Mouse (Mus musculus): ENCODE results near the gene Pga5. TPM values are rescaled to one million over a fixed set of nuclear protein-coding genes. Genes with fewer than 3 reads are reported as not detected.
A peak's percentile ranks its signal among the peaks of the same experiment; 100 is the strongest.

The Pga5 gene
- polyA plus RNA-seq, 1 experiment, result 0.04 TPM

GRCm38 (mm10) chr19:10640080-10640479 is 37.8 kb downstream of the Pga5 start:
- Histone ChIP-seq H3K36me3 (ENCODE audit: control insufficient read depth, insufficient read depth) (no peaks in the 10 kb centered on the region), H3ac (ENCODE audit: control insufficient read depth, insufficient read length) (no peak overlapping the region), H3K27me3 (ENCODE audit: control insufficient read depth, insufficient read depth, insufficient read length) (no peaks in the 10 kb centered on the region), H3K79me2 (ENCODE audit: control insufficient read depth, insufficient read depth) (no peaks in the 10 kb centered on the region), H3K4me3 (no peak overlapping the region), H3K4me2 (ENCODE audit: low read depth) (no peak overlapping the region)
- TF ChIP-seq TCF3 (IDR thresholded peaks at IDR 0.05; ENCODE audit: insufficient read length, low read depth), result no peak
- TF ChIP-seq MYOG (IDR thresholded peaks at IDR 0.05; ENCODE audit: control insufficient read depth in 1 of 3, insufficient read depth in 1 of 3, insufficient read length in 2 of 3, low read depth in 2 of 3), result no peak
- no peak for TF ChIP-seq TCF12 (IDR thresholded peaks at IDR 0.05; ENCODE audit: insufficient read depth, poor library complexity, severe bottlenecking)
- TF ChIP-seq USF1 (IDR thresholded peaks at IDR 0.05; ENCODE audit: low read depth), result no peak
- no peak for TF ChIP-seq CEBPB (IDR thresholded peaks at IDR 0.05; ENCODE audit: insufficient read depth, poor library complexity, severe bottlenecking)
- TF ChIP-seq MAX (IDR thresholded peaks at IDR 0.05; ENCODE audit: low read depth), result no peak
- no peak for TF ChIP-seq E2F4 (IDR thresholded peaks at IDR 0.05; ENCODE audit: insufficient read depth)
- no peak for TF ChIP-seq POLR2A (IDR thresholded peaks at IDR 0.05; ENCODE audit: insufficient read length, low read depth)
- no peak for TF ChIP-seq REST (IDR thresholded peaks at IDR 0.05; ENCODE audit: insufficient read depth, insufficient read length)
- TF ChIP-seq POLR2AphosphoS2 (IDR thresholded peaks at IDR 0.05; ENCODE audit: insufficient read length, low read depth), result no peak
- TF ChIP-seq SRF (IDR thresholded peaks at IDR 0.05; ENCODE audit: control insufficient read depth, insufficient read length, low read depth), result no peak

DNA sequence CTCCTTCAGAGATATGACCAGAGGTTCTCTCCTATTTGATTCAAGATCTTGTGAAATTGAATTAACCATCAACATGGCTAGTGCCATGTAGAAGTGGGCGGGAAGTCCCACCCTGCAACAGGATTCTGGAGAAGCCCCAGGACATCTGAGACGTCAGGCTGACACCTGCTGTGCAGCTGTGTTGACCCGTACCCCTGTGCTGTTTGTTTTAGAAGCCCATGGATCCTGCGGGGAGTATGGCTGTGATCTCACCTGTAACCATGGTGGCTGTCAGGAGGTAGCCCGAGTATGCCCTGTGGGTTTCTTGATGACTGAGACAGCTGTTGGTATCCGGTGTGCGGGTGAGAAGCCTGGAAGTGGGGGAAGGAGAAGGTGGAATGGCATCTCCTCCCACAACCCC is 40.0 kb downstream of the Pga5 start:
- Histone ChIP-seq H3K27me3 (ENCODE audit: control insufficient read depth, insufficient read depth, insufficient read length) (no peaks in the 10 kb centered on the region), H3ac (ENCODE audit: control insufficient read depth, insufficient read length) (no peak overlapping the region), H3K4me2 (ENCODE audit: low read depth) (no peak overlapping the region), H3K79me2 (ENCODE audit: control insufficient read depth, insufficient read depth) (no peaks in the 10 kb centered on the region), H3K4me3 (no peak overlapping the region), H3K36me3 (ENCODE audit: control insufficient read depth, insufficient read depth) (peaks cover 3% of the 10 kb centered on the region)
- TF ChIP-seq SRF (IDR thresholded peaks at IDR 0.05; ENCODE audit: control insufficient read depth, insufficient read length, low read depth) (no peak), CEBPB (IDR thresholded peaks at IDR 0.05; ENCODE audit: insufficient read depth, poor library complexity, severe bottlenecking) (no peak), TCF12 (IDR thresholded peaks at IDR 0.05; ENCODE audit: insufficient read depth, poor library complexity, severe bottlenecking) (peak; percentile 25), MYOD1 (IDR thresholded peaks at IDR 0.05; ENCODE audit: control insufficient read depth in 1 of 3, insufficient read length in 2 of 3, low read depth in 2 of 3) (peak in 2 of 3 experiments; percentile 53 to 76), POLR2A (IDR thresholded peaks at IDR 0.05; ENCODE audit: insufficient read length, low read depth) (no peak), TCF3 (IDR thresholded peaks at IDR 0.05; ENCODE audit: insufficient read length, low read depth) (peak; percentile 21), MYOG (IDR thresholded peaks at IDR 0.05; ENCODE audit: control insufficient read depth in 1 of 3, insufficient read depth in 1 of 3, insufficient read length in 2 of 3, low read depth in 2 of 3) (peak in 1 of 3 experiments; percentile 68), USF1 (IDR thresholded peaks at IDR 0.05; ENCODE audit: low read depth) (no peak), POLR2AphosphoS2 (IDR thresholded peaks at IDR 0.05; ENCODE audit: insufficient read length, low read depth) (no peak)

DNA sequence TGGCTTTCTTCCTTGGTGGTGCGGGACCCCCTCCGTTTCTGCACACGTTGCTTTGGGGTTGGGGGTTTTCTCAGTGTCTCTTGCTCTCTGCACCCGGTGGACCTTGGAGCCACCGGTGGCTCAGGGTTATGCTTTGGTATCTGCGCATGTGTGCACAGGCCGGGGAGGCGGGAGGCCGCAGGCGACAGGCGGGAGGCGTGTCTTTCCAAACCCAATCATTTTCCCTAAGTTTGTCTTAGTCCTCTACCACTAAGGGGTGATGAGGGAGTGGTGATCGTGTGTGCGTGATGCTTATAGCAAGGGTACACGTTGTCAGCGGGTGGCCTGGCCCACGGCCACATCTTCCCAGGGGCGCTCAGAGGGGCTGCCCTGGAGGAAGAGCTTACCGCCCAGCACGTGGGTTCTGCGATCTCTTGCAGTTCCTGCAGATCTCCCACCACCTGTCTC is 43.0 kb downstream of the Pga5 start:
- no peaks in the 10 kb centered on the region for H3K27me3 ChIP-seq (ENCODE audit: control insufficient read depth, insufficient read depth, insufficient read length)
- H3K79me2 ChIP-seq (ENCODE audit: control insufficient read depth, insufficient read depth), result no peaks in the 10 kb centered on the region
- no peak overlapping the region for H3K4me2 ChIP-seq (ENCODE audit: low read depth)
- H3K36me3 ChIP-seq (ENCODE audit: control insufficient read depth, insufficient read depth), result peaks cover 16% of the 10 kb centered on the region
- no peak overlapping the region for H3K4me3 ChIP-seq
- TF ChIP-seq E2F4 (IDR thresholded peaks at IDR 0.05; ENCODE audit: insufficient read depth) (no peak), MYOG (IDR thresholded peaks at IDR 0.05; ENCODE audit: control insufficient read depth in 1 of 3, insufficient read depth in 1 of 3, insufficient read length in 2 of 3, low read depth in 2 of 3) (no peak)
- no peak overlapping the region for H3ac ChIP-seq (ENCODE audit: control insufficient read depth, insufficient read length)

- no peak within 1 kb of the TSS for H3ac ChIP-seq (ENCODE audit: control insufficient read depth, insufficient read length)
- H3K4me3 ChIP-seq, result no peak within 1 kb of the TSS
- H3K36me3 ChIP-seq (ENCODE audit: control insufficient read depth, insufficient read depth), result peaks cover 22% of the 10 kb centered on the region
- no peaks in the 10 kb centered on the region for H3K27me3 ChIP-seq (ENCODE audit: control insufficient read depth, insufficient read depth, insufficient read length)
- TF ChIP-seq POLR2A (IDR thresholded peaks at IDR 0.05; ENCODE audit: insufficient read length, low read depth) (no peak), MYOD1 (IDR thresholded peaks at IDR 0.05; ENCODE audit: control insufficient read depth in 1 of 3, insufficient read length in 2 of 3, low read depth in 2 of 3) (no peak), REST (IDR thresholded peaks at IDR 0.05; ENCODE audit: insufficient read depth, insufficient read length) (no peak), E2F4 (IDR thresholded peaks at IDR 0.05; ENCODE audit: insufficient read depth) (no peak), USF1 (IDR thresholded peaks at IDR 0.05; ENCODE audit: low read depth) (no peak), CEBPB (IDR thresholded peaks at IDR 0.05; ENCODE audit: insufficient read depth, poor library complexity, severe bottlenecking) (no peak), SRF (IDR thresholded peaks at IDR 0.05; ENCODE audit: control insufficient read depth, insufficient read length, low read depth) (no peak), TCF3 (IDR thresholded peaks at IDR 0.05; ENCODE audit: insufficient read length, low read depth) (no peak), MAX (IDR thresholded peaks at IDR 0.05; ENCODE audit: low read depth) (no peak), POLR2AphosphoS2 (IDR thresholded peaks at IDR 0.05; ENCODE audit: insufficient read length, low read depth) (no peak), MYOG (IDR thresholded peaks at IDR 0.05; ENCODE audit: control insufficient read depth in 1 of 3, insufficient read depth in 1 of 3, insufficient read length in 2 of 3, low read depth in 2 of 3) (no peak), TCF12 (IDR thresholded peaks at IDR 0.05; ENCODE audit: insufficient read depth, poor library complexity, severe bottlenecking) (no peak)
- no peaks in the 10 kb centered on the region for H3K79me2 ChIP-seq (ENCODE audit: control insufficient read depth, insufficient read depth)
- no peak within 1 kb of the TSS for H3K4me2 ChIP-seq (ENCODE audit: low read depth)
These were observed 43.6 kb downstream of the Pga5 start, which contains the start of gene Vwce for GRCm38 (mm10) chr19:10634106-10634871. TSS of gene Vwce (plus strand) at chr19:10634213.

Other genes starting within 250 kb of the Pga5 start
- 1.3 TPM for gene Lrrc10b, start 220.6 kb downstream of the Pga5 start, polyA plus RNA-seq (2012; fragmentation: generic; extraction: Trizol)
- gene Ppp1r32, start 195.1 kb downstream of the Pga5 start, polyA plus RNA-seq (2012; fragmentation: generic; extraction: Trizol), result 0.11 TPM
- gene Cpsf7, start 152.8 kb downstream of the Pga5 start, polyA plus RNA-seq (2012; fragmentation: generic; extraction: Trizol), result 23.4 TPM
- gene Sdhaf2, start 151.9 kb downstream of the Pga5 start, polyA plus RNA-seq (2012; fragmentation: generic; extraction: Trizol), result 36.3 TPM
- 12.9 TPM for gene Tmem216, start 121.8 kb downstream of the Pga5 start, polyA plus RNA-seq (2012; fragmentation: generic; extraction: Trizol)
- 21.7 TPM for gene Cyb561a3, start 100.9 kb downstream of the Pga5 start, polyA plus RNA-seq (2012; fragmentation: generic; extraction: Trizol)
- gene Tmem138, start 100.7 kb downstream of the Pga5 start, polyA plus RNA-seq (2012; fragmentation: generic; extraction: Trizol), result 16.0 TPM
- 571 TPM for gene Ddb1, start 72.7 kb downstream of the Pga5 start, polyA plus RNA-seq (2012; fragmentation: generic; extraction: Trizol)
- gene Tkfc, start 72.4 kb downstream of the Pga5 start, polyA plus RNA-seq (2012; fragmentation: generic; extraction: Trizol), result 16.7 TPM
- 0.05 TPM for gene Vwce, start 43.9 kb downstream of the Pga5 start, polyA plus RNA-seq (2012; fragmentation: generic; extraction: Trizol)
- gene Vps37c, start 10.7 kb upstream of the Pga5 start, polyA plus RNA-seq (2012; fragmentation: generic; extraction: Trizol), result 30.2 TPM
- gene Cd5, start 60.9 kb upstream of the Pga5 start, polyA plus RNA-seq (2012; fragmentation: generic; extraction: Trizol), result not detected
- gene Cd6, start 152.0 kb upstream of the Pga5 start, polyA plus RNA-seq (2012; fragmentation: generic; extraction: Trizol), result not detected
- gene Slc15a3, start 161.7 kb upstream of the Pga5 start, polyA plus RNA-seq (2012; fragmentation: generic; extraction: Trizol), result 0.02 TPM
- gene Tmem132a, start 191.9 kb upstream of the Pga5 start, polyA plus RNA-seq (2012; fragmentation: generic; extraction: Trizol), result 118 TPM
- 223 TPM for gene Tmem109, start 203.9 kb upstream of the Pga5 start, polyA plus RNA-seq (2012; fragmentation: generic; extraction: Trizol)
- 222 TPM for gene Prpf19, start 217.2 kb upstream of the Pga5 start, polyA plus RNA-seq (2012; fragmentation: generic; extraction: Trizol)
- gene Zp1, start 242.6 kb upstream of the Pga5 start, polyA plus RNA-seq (2012; fragmentation: generic; extraction: Trizol), result 0.05 TPM